Mouse (Mus musculus): ENCODE results near the gene Fancd2os. TPM values are rescaled to one million over a fixed set of nuclear protein-coding genes. Genes with fewer than 3 reads are reported as not detected.

Fancd2os gene
- total RNA-seq (2014; rRNA removed), result 0.47 TPM in 1 of 2 replicates, not detected in the other
- polyA plus RNA-seq (2015; fragmentation: Nextera tagmentation; extraction: Ambion mirVana), result 0.11 and 0.18 TPM in 2 replicates

GRCm38 (mm10) chr6:113600543-113601139 lies at the start of gene Fancd2os:
Gene Fancd2os (minus strand): TSS chr6:113600715.
- no peak within 1 kb of the TSS for H3K9ac ChIP-seq (replicated peaks; ENCODE audit: low read length, poor library complexity, severe bottlenecking)
- DNase-seq (ENCODE audit: low spot score), result no peak
- no peaks in the 10 kb centered on the region for H3K36me3 ChIP-seq (ENCODE audit: insufficient read depth, low read length)
- TF ChIP-seq CTCF (IDR thresholded peaks at IDR 0.05), result no peak
- H3K9me3 ChIP-seq (ENCODE audit: low read length), result no peaks in the 10 kb centered on the region
- ATAC-seq (ENCODE audit: low FRiP score), result no peak
- no peak within 1 kb of the TSS for H3K4me3 ChIP-seq (ENCODE audit: low read depth, low read length)
- no peak within 1 kb of the TSS for H3K27ac ChIP-seq (ENCODE audit: low read depth, low read length)
- no peak within 1 kb of the TSS for H3K4me2 ChIP-seq (ENCODE audit: low read depth, low read length, poor library complexity, severe bottlenecking)
- WGBS, result 36% methylated on average over 23 of the region's 23 CpGs
- no peaks in the 10 kb centered on the region for H3K27me3 ChIP-seq (ENCODE audit: insufficient read depth, low read length)
- H3K4me1 ChIP-seq (ENCODE audit: insufficient read depth, low read length), result no peaks in the 10 kb centered on the region

DNA sequence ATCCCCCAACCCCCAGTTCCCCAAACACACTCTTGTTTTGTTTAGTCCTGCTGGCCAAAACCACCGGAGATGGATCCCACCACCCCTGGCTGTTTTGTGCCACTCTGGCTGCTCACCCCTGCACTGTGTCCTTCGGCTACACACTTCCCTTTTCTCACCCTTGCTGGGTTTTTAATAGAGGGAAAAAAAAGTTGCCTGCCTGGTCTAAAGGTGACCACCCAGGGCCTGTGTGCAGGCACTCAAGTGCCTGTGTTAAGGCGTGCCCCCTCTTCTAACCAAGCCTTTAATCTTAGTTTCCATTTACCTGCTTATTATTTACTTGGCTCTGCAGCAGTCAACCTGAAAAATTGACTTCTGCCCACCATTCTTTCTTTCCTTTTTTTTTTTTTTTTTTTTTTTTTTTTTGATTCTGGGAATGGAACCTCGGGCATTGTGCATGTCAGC lies 49.7 kb upstream of the Fancd2os start:
- 70% methylated on average over 4 of the region's 4 CpGs for WGBS
- Histone ChIP-seq H3K4me1 (ENCODE audit: insufficient read depth, low read length) (no peaks in the 10 kb centered on the region), H3K4me3 (ENCODE audit: low read depth, low read length) (no peak overlapping the region), H3K27ac (ENCODE audit: low read depth, low read length) (no peak overlapping the region), H3K9me3 (ENCODE audit: low read length) (no peaks in the 10 kb centered on the region), H3K36me3 (ENCODE audit: insufficient read depth, low read length) (no peaks in the 10 kb centered on the region), H3K4me2 (ENCODE audit: low read depth, low read length, poor library complexity, severe bottlenecking) (no peak overlapping the region), H3K27me3 (ENCODE audit: insufficient read depth, low read length) (no peaks in the 10 kb centered on the region), H3K9ac (replicated peaks; ENCODE audit: low read length, poor library complexity, severe bottlenecking) (no peak overlapping the region)
- DNase-seq (ENCODE audit: low spot score), result no peak
- ATAC-seq (ENCODE audit: low FRiP score), result no peak
- no peak for TF ChIP-seq CTCF (IDR thresholded peaks at IDR 0.05)

- Histone ChIP-seq H3K4me1 (ENCODE audit: insufficient read depth, low read length) (no peaks in the 10 kb centered on the region), H3K4me3 (ENCODE audit: low read depth, low read length) (no peak overlapping the region)
- 79% methylated on average over 7 of the region's 7 CpGs for WGBS
Observed at GRCm38 (mm10) chr6:113649346-113650196, 49.1 kb upstream of the Fancd2os start.

DNA sequence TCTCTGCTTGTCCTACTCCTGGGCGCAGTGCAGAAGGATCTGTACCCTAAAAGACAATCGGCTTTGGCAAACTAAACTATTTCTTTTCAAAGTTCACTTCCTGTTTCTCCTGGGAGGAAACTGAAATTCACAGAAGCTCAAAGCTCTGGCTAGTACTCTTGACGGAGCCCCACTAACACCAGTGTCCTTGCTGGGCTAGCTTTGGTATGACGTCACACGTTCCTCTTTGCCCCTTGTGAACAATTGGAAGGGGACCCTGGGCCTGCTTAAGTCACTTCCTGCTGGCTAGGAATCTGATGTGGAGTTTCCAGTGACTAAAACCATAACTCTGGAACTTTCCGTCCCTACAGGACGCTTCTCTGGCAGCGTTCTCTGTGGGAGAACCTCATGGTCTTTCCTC lies 44.3 kb upstream of the Fancd2os start:
- Histone ChIP-seq H3K27ac (ENCODE audit: low read depth, low read length) (no peak overlapping the region), H3K4me3 (ENCODE audit: low read depth, low read length) (no peak overlapping the region), H3K9me3 (ENCODE audit: low read length) (no peaks in the 10 kb centered on the region), H3K4me1 (ENCODE audit: insufficient read depth, low read length) (no peaks in the 10 kb centered on the region), H3K27me3 (ENCODE audit: insufficient read depth, low read length) (no peaks in the 10 kb centered on the region), H3K36me3 (ENCODE audit: insufficient read depth, low read length) (no peaks in the 10 kb centered on the region), H3K9ac (replicated peaks; ENCODE audit: low read length, poor library complexity, severe bottlenecking) (no peak overlapping the region), H3K4me2 (ENCODE audit: low read depth, low read length, poor library complexity, severe bottlenecking) (no peak overlapping the region)
- no peak for ATAC-seq (ENCODE audit: low FRiP score)
- no peak for TF ChIP-seq CTCF (IDR thresholded peaks at IDR 0.05)
- no peak for DNase-seq (ENCODE audit: low spot score)
- 87% methylated on average over 8 of the region's 8 CpGs for WGBS

More at GRCm38 (mm10) chr6:113649346-113650196, 49.1 kb upstream of the Fancd2os start:
- Histone ChIP-seq H3K9me3 (ENCODE audit: low read length) (no peaks in the 10 kb centered on the region), H3K4me2 (ENCODE audit: low read depth, low read length, poor library complexity, severe bottlenecking) (no peak overlapping the region), H3K27me3 (ENCODE audit: insufficient read depth, low read length) (no peaks in the 10 kb centered on the region), H3K27ac (ENCODE audit: low read depth, low read length) (no peak overlapping the region), H3K36me3 (ENCODE audit: insufficient read depth, low read length) (no peaks in the 10 kb centered on the region), H3K9ac (replicated peaks; ENCODE audit: low read length, poor library complexity, severe bottlenecking) (no peak overlapping the region)
- TF ChIP-seq CTCF (IDR thresholded peaks at IDR 0.05), result no peak
- ATAC-seq (ENCODE audit: low FRiP score) (no peak), DNase-seq (ENCODE audit: low spot score) (no peak)

GRCm38 (mm10) chr6:113643967-113644366 lies 43.5 kb upstream of the Fancd2os start:
- ATAC-seq (ENCODE audit: low FRiP score) (no peak), DNase-seq (ENCODE audit: low spot score) (no peak)
- Histone ChIP-seq H3K4me3 (ENCODE audit: low read depth, low read length) (no peak overlapping the region), H3K36me3 (ENCODE audit: insufficient read depth, low read length) (no peaks in the 10 kb centered on the region), H3K4me2 (ENCODE audit: low read depth, low read length, poor library complexity, severe bottlenecking) (no peak overlapping the region), H3K4me1 (ENCODE audit: insufficient read depth, low read length) (no peaks in the 10 kb centered on the region), H3K27ac (ENCODE audit: low read depth, low read length) (no peak overlapping the region), H3K9me3 (ENCODE audit: low read length) (no peaks in the 10 kb centered on the region), H3K27me3 (ENCODE audit: insufficient read depth, low read length) (no peaks in the 10 kb centered on the region), H3K9ac (replicated peaks; ENCODE audit: low read length, poor library complexity, severe bottlenecking) (no peak overlapping the region)
- 89% methylated on average over 2 of the region's 2 CpGs for WGBS
- TF ChIP-seq CTCF (IDR thresholded peaks at IDR 0.05), result no peak

DNA sequence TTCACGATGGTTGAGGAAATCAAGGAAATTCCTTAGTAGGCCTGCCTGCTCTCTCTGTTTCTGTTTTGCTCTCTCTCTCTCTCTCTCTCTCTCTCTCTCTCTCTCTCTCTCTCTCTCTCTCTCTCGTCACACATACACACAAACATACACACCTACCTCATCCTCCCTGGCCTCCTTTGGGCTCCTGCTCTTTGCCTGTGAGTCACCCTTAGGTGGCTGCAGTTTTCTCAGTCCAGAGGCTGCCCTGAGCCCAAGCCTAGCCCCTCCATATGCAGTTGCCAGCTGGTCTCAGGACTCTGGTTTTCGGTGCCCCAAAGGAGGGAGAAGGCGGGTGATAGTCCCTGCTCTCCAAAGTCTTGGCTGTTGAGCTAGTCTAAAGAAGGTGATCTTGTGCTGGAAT lies 42.5 kb upstream of the Fancd2os start:
- H3K4me1 ChIP-seq (ENCODE audit: insufficient read depth, low read length), result no peaks in the 10 kb centered on the region
- no peak overlapping the region for H3K4me2 ChIP-seq (ENCODE audit: low read depth, low read length, poor library complexity, severe bottlenecking)
- H3K27ac ChIP-seq (ENCODE audit: low read depth, low read length), result no peak overlapping the region
- no peaks in the 10 kb centered on the region for H3K9me3 ChIP-seq (ENCODE audit: low read length)
- no peaks in the 10 kb centered on the region for H3K36me3 ChIP-seq (ENCODE audit: insufficient read depth, low read length)
- no peaks in the 10 kb centered on the region for H3K27me3 ChIP-seq (ENCODE audit: insufficient read depth, low read length)
- no peak for TF ChIP-seq CTCF (IDR thresholded peaks at IDR 0.05)
- WGBS, result 85% methylated on average over 4 of the region's 4 CpGs
- DNase-seq (ENCODE audit: low spot score) (no peak), ATAC-seq (ENCODE audit: low FRiP score) (no peak)
- H3K9ac ChIP-seq (replicated peaks; ENCODE audit: low read length, poor library complexity, severe bottlenecking), result no peak overlapping the region
- H3K4me3 ChIP-seq (ENCODE audit: low read depth, low read length), result no peak overlapping the region

All from midbrain, postnatal 0 days (tissue).